Mouse (Mus musculus) midbrain, embryonic 11.5 days (tissue): ENCODE results near the gene Ikzf3. TPM values are rescaled to one million over a fixed set of nuclear protein-coding genes. Genes with fewer than 3 reads are reported as not detected.

Source experiments
- ATAC-seq: fragments of 200-750 bp; cut with Nextera tagmentation; 2 replicates; pipeline ENCODE4 v1.8.0; 2017; ENCODE audit warnings: moderate TSS enrichment, moderate library complexity; ENCODE audit not compliant: low FRiP score
- DNase-seq: peaks from one replicate; pipeline ENCODE4 v3.0.0; 2015; ENCODE audit warnings: low spot score; ENCODE audit errors: missing footprints
- H3K27ac ChIP-seq: fragments of 300-500 bp; sonication (generic); 2 replicates; pipeline ENCODE4 v1.5.1; 2014; ENCODE audit warnings: low read depth, low read length
- H3K27me3 ChIP-seq: fragments of 300-500 bp; sonication (generic); 2 replicates; pipeline ENCODE4 v1.6.1; 2014; ENCODE audit warnings: mild to moderate bottlenecking, low read length, moderate library complexity, mixed read lengths; ENCODE audit not compliant: control insufficient read depth, insufficient read depth
- H3K36me3 ChIP-seq: fragments of 300-500 bp; sonication (generic); 2 replicates; pipeline ENCODE4 v1.6.1; 2014; ENCODE audit warnings: mild to moderate bottlenecking, low read length, moderate library complexity, mixed read lengths; ENCODE audit not compliant: control insufficient read depth, insufficient read depth
- H3K4me1 ChIP-seq: fragments of 300-500 bp; sonication (generic); 2 replicates; pipeline ENCODE4 v1.6.1; 2014; ENCODE audit warnings: low read length; ENCODE audit not compliant: control insufficient read depth, insufficient read depth
- H3K4me2 ChIP-seq: fragments of 300-500 bp; sonication (generic); 2 replicates; pipeline ENCODE4 v1.6.1; 2014; ENCODE audit warnings: mild to moderate bottlenecking, moderate library complexity
- H3K4me3 ChIP-seq: fragments of 300-500 bp; sonication (generic); 2 replicates; pipeline ENCODE4 v1.5.1; 2014; ENCODE audit warnings: low read depth, low read length
- H3K9ac ChIP-seq: fragments of 300-500 bp; sonication (generic); 2 replicates; pipeline ENCODE4 v1.6.1; 2014; ENCODE audit warnings: low read length
- H3K9me3 ChIP-seq: fragments of 300-500 bp; sonication (generic); 2 replicates; pipeline ENCODE4 v1.6.1; 2016; ENCODE audit warnings: low read length; ENCODE audit not compliant: control insufficient read depth
- WGBS: fragments of 180-500 bp; shearing (Covaris S2); extraction: QIAGEN DNeasy Blood & Tissue Kit; methylation state at CpG from one replicate; pipeline ENCODE4 v1.1.7; 2014; 5-methylcytosine and 5-hydroxymethylcytosine counted together
- polyA plus RNA-seq: library from polyadenylated mRNA; unstranded; fragments of >200 nt; fragmentation: Nextera tagmentation; extraction: Ambion mirVana; gene quantifications from 2 replicates; pipeline ENCODE4 v1.2.1, GENCODE M21; 2014

Ikzf3 gene
- polyA plus RNA-seq, 1 experiment from 2014 or later, result 0.18 TPM

DNA sequence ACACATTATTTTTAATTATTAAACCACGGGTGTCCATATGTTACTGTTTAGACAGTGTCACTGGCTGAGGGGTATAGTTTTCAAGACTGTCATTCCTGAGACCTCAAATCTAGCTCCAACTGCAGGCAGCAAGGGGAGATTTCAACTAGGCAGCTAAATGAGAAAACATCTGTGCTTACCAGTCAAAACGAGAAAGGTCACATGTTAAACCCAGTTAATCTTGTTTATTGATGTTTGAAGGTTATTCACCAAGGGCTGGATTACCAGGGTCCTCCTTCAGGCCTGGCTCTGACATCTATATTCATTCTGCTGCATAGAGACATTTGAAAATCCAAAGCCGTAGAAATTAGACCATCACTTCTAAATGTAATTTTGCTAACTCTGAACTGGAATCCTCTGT, 40.9 kb downstream of the Ikzf3 start:
- H3K27ac ChIP-seq, result no peak overlapping the region
- H3K4me1 ChIP-seq, result no peaks in the 10 kb centered on the region
- no peak for DNase-seq
- 65% methylated on average over 3 of the region's 3 CpGs for WGBS
- no peak overlapping the region for H3K4me2 ChIP-seq
- H3K9ac ChIP-seq, result no peak overlapping the region
- H3K27me3 ChIP-seq, result no peaks in the 10 kb centered on the region
- no peak for ATAC-seq
- H3K9me3 ChIP-seq, result no peaks in the 10 kb centered on the region
- H3K4me3 ChIP-seq, result no peak overlapping the region
- no peaks in the 10 kb centered on the region for H3K36me3 ChIP-seq

DNA sequence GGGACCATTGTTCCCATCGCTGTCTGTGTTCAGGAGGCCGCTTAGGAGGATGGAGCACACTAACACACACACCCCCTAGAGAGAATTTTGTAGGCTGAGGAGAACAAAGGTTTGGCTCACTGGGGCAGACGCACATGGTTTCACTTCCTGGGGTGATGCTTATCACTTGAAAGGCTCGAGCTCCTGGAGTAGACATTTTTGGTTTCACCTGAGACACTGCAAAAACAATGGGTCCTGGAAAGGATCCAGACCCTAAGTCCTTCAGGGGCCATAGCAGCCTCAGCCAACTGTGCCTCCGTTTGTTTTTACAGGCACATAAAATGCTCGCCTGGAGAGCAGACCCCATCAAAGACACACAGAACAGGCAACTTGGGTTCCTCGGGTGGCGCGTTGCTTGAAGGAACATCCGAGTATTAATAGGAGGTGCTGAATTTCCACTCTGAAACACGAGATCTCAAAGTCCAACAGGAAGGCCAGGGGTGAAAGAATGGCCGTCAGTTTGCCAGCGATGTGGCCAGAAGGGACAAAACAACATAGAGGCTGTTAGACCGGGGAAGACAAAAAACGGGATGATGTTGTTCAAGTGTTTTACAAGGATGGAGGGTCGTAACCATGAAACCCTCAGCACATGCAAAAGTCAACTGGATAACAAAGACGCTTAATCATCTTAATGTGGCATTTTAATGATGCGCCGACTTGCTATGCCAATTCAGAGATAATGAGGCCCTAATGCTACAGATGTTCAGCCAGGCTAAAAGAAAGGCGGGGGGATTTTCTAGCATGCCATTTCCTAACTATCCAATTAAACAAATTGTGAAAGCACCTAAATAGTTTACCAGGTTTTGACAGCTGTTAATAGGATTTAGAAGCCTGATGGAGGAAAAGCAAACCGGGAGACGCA, 48.2 kb downstream of the Ikzf3 start:
- H3K9me3 ChIP-seq, result no peaks in the 10 kb centered on the region
- no peaks in the 10 kb centered on the region for H3K36me3 ChIP-seq
- no peaks in the 10 kb centered on the region for H3K4me1 ChIP-seq
- H3K9ac ChIP-seq, result no peak overlapping the region
- no peak overlapping the region for H3K4me2 ChIP-seq
- H3K4me3 ChIP-seq, result no peak overlapping the region
- H3K27ac ChIP-seq, result no peak overlapping the region
- DNase-seq, result no peak
- no peaks in the 10 kb centered on the region for H3K27me3 ChIP-seq
- WGBS, result 56% methylated on average over 22 of the region's 22 CpGs
- ATAC-seq, result no peak

DNA sequence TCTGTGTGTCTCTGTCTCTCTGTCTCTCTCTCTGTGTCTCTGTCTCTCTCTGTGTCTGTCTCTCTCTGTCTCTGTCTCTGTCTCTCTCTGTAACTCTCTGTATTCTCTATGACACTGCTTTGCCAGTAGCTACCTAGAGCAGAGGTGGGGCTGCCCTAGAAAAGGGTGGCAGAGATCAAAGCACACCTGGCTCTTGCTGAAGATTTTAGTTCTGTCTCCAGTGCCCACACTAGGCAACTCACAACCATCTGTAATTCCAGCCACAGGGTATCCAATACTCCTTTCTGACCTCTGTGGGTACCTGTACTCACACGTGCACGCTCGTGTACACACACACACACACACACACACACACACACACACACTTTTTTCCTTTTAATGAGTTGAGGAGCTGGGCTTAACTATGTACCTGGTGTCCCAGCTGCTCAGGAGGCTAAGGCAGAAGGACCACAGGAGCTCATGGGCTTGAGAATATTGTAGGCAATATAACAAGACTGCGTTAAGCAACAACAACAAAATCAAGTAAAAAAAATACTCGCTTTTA, 50.6 kb downstream of the Ikzf3 start:
- H3K36me3 ChIP-seq, result no peaks in the 10 kb centered on the region
- no peak overlapping the region for H3K4me2 ChIP-seq
- no peaks in the 10 kb centered on the region for H3K27me3 ChIP-seq
- H3K4me3 ChIP-seq, result no peak overlapping the region
- no peaks in the 10 kb centered on the region for H3K9me3 ChIP-seq
- WGBS, result 88% methylated on average over 5 of the region's 5 CpGs
- no peak overlapping the region for H3K9ac ChIP-seq
- DNase-seq, result no peak
- ATAC-seq, result no peak
- H3K27ac ChIP-seq, result no peak overlapping the region
- H3K4me1 ChIP-seq, result no peaks in the 10 kb centered on the region

DNA sequence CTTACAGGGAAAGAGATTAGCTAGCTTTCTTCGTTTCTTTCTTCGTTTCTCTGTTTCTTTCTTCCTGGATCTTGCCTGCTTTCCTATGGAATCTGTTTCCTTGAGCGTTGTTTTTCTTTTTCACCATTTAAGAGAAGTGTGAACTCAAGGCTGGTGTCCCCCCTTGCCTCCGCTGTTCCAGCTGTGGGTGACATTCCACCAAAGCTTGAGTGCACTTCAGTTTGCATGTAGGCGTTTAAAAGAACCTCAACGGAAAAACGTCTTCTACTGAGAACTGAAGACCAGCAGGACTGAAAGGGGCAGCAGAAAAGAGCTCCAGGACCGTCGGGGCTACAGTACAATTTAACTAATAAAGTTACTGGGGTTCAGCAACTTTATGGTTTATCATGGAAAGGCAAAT, 52.4 kb downstream of the Ikzf3 start:
- Histone ChIP-seq H3K27me3 (no peaks in the 10 kb centered on the region), H3K4me1 (no peaks in the 10 kb centered on the region), H3K4me2 (no peak overlapping the region), H3K9me3 (no peaks in the 10 kb centered on the region), H3K36me3 (no peaks in the 10 kb centered on the region), H3K9ac (no peak overlapping the region), H3K27ac (no peak overlapping the region), H3K4me3 (no peak overlapping the region)
- WGBS, result 67% methylated on average over 9 of the region's 9 CpGs
- ATAC-seq (no peak), DNase-seq (no peak)

DNA sequence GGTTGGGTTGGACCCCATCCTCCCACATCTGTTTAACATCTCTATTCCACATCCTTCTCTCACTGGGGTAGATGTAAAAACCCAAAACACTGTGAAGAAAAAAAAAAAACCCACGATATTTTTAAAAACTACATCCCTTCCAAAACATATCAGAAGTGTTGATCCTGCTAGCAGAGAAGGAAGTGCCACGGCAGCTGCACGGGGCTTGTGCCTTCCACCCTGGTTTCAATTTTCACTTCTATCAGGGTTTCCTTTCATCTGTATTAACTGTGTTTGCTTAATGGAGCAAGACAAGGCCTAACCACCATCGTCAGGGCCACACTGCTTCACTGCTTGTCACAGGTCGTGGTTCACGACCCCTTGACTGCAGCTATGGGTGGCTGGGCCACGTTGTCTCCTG, 52.9 kb downstream of the Ikzf3 start:
- Histone ChIP-seq H3K9ac (no peak overlapping the region), H3K4me1 (no peaks in the 10 kb centered on the region), H3K9me3 (no peaks in the 10 kb centered on the region), H3K4me2 (no peak overlapping the region), H3K36me3 (no peaks in the 10 kb centered on the region), H3K4me3 (no peak overlapping the region), H3K27ac (no peak overlapping the region), H3K27me3 (no peaks in the 10 kb centered on the region)
- ATAC-seq (no peak), DNase-seq (no peak)
- WGBS, result 13% methylated on average over 7 of the region's 7 CpGs

DNA sequence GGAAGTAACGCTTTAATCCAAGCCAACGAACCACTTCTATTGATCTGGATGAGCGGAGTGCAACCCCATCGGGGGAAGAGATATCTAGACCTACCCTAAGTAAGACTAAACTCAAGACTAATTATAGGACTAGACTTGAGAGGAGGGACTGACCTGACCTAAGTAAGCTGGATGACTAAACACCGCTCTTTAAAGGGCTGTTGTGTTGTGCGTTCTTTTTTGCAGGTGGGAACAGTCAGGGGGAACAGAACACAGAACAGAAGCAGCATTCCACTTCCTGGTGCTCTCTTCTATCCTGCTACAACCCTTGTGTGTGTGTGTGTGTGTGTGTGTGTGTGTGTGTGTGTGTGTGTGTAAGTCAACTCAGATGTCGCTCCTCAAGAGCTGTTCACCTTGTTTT, 54.3 kb downstream of the Ikzf3 start:
- H3K9ac ChIP-seq, result no peak overlapping the region
- no peaks in the 10 kb centered on the region for H3K36me3 ChIP-seq
- 76% methylated on average over 7 of the region's 7 CpGs for WGBS
- no peaks in the 10 kb centered on the region for H3K27me3 ChIP-seq
- H3K9me3 ChIP-seq, result no peaks in the 10 kb centered on the region
- no peak for ATAC-seq
- no peak overlapping the region for H3K4me3 ChIP-seq
- H3K27ac ChIP-seq, result no peak overlapping the region
- no peaks in the 10 kb centered on the region for H3K4me1 ChIP-seq
- DNase-seq, result no peak
- no peak overlapping the region for H3K4me2 ChIP-seq

DNA sequence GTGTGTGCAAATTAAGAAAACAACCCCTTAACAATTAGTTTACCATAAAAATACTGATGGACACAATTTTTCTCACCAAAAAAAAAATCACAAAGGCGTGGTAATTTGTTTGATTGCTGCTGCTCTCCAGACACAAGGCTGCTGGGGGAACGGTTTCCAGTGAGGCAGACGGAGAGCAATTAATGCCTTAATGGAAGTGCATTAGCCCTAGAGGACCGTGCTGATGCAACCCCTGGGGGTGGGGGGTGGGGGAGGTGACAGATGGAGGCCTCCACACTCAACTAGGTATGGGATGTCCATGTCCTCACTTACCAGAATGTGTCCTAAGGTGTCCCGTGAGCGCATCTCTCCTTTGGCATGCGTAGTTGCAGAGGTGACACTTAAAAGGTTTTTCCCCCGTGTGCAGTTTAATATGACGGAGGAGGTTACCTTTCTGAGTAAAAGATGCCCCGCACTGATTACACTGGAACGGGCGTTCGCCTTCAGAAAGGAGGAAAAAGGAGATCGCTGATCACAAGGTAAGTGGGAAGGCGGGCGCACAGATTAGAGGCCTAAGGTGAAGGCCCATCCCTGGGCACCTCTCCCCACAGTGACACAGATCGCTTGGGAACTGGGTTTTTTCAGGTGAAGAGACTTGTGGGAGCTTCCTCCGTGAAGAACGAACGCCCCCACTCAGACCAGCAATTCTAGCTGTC, 57.1 kb downstream of the Ikzf3 start:
- Histone ChIP-seq H3K27ac (no peak overlapping the region), H3K36me3 (no peaks in the 10 kb centered on the region), H3K4me3 (no peak overlapping the region), H3K4me2 (no peak overlapping the region), H3K9ac (no peak overlapping the region), H3K27me3 (no peaks in the 10 kb centered on the region), H3K4me1 (no peaks in the 10 kb centered on the region), H3K9me3 (no peaks in the 10 kb centered on the region)
- DNase-seq (no peak), ATAC-seq (no peak)
- 82% methylated on average over 20 of the region's 20 CpGs for WGBS

DNA sequence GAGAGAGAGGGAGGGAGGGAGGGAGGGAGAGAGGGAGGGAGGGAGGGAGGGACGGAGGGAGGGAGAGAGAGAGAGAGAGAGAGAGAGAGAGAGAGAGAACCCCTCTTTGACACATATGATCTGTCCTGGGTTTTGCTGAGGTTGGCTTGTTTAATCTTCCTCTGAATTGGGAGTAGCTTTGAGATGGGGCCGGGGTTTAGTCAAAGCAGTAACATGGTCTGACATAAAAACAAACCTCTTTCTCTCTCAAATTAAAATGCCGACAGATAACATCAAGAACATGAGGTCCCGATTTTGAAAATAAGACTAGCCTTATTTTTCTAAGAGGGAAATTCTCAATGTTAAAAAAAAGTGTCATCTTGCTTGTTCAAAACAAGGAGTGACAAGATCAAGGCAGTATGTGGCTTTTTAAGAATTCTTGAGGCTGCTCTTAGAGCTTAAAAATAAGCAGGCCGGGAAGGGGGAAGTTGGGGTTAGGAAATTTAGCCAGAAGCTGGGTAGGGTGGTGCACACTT, 58.2 kb downstream of the Ikzf3 start:
- ATAC-seq, result no peak
- Histone ChIP-seq H3K4me3 (no peak overlapping the region), H3K27ac (no peak overlapping the region), H3K4me2 (no peak overlapping the region), H3K27me3 (no peaks in the 10 kb centered on the region), H3K4me1 (no peaks in the 10 kb centered on the region), H3K36me3 (no peaks in the 10 kb centered on the region), H3K9me3 (no peaks in the 10 kb centered on the region), H3K9ac (no peak overlapping the region)
- 81% methylated on average over 5 of the region's 5 CpGs for WGBS
- no peak for DNase-seq

DNA sequence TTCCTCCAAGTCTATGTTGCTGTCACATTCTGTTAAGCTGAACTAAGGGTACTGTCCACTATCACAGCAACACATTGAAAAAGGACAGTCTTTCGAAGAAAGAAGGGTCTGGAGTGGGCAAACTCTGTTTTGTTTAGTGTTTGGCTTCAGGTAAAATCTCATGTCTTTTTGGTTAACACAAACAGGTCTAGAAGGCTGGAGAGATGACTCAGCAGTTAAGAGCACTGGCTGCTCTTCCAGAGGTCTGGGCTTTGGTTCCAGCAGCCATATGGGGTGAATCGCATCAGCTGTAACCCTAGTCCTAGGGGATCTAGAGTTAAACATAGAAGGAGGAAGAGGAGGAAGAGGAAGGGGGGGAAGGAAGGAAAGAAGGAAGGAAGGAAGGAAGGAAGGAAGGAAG, 60.1 kb downstream of the Ikzf3 start:
- no peak for ATAC-seq
- 84% methylated on average over 2 of the region's 2 CpGs for WGBS

More for the DNA sequence above, 60.1 kb downstream of the Ikzf3 start:
- Histone ChIP-seq H3K4me3 (no peak overlapping the region), H3K4me2 (no peak overlapping the region), H3K27me3 (no peaks in the 10 kb centered on the region), H3K4me1 (no peaks in the 10 kb centered on the region), H3K27ac (no peak overlapping the region), H3K9me3 (no peaks in the 10 kb centered on the region), H3K9ac (no peak overlapping the region), H3K36me3 (no peaks in the 10 kb centered on the region)
- no peak for DNase-seq
